Mouse (Mus musculus) embryonic facial prominence, embryonic 11.5 days (tissue): ENCODE results near the gene Chn1. TPM values are rescaled to one million over a fixed set of nuclear protein-coding genes. Genes with fewer than 3 reads are reported as not detected.

Source experiments
- ATAC-seq: fragments of 200-750 bp; cut with Nextera tagmentation; replicated peaks from 2 replicates; pipeline ENCODE4 v1.8.0; 2017; ENCODE audit warnings: low read depth; ENCODE audit not compliant: insufficient number of reproducible peaks, low FRiP score, low TSS enrichment
- DNase-seq: peaks from one replicate; pipeline ENCODE4 v3.0.0-alpha.2; 2015; ENCODE audit warnings: low spot score
- H3K27ac ChIP-seq: fragments of 300-500 bp; sonication (generic); replicated peaks from 2 replicates; pipeline ENCODE4 v1.5.1; 2014; ENCODE audit warnings: mild to moderate bottlenecking, low read depth, low read length, control low read depth
- H3K27me3 ChIP-seq: fragments of 300-500 bp; sonication (generic); 2 replicates; pipeline ENCODE4 v1.6.1; 2014; ENCODE audit warnings: mild to moderate bottlenecking, low read length, moderate library complexity, mixed read lengths; ENCODE audit not compliant: control insufficient read depth, insufficient read depth
- H3K36me3 ChIP-seq: fragments of 300-500 bp; sonication (generic); replicated peaks from 2 replicates; pipeline ENCODE4 v1.6.1; 2014; ENCODE audit warnings: low read depth, mild to moderate bottlenecking, low read length, moderate library complexity, mixed read lengths; ENCODE audit not compliant: control insufficient read depth, insufficient read depth
- H3K4me1 ChIP-seq: fragments of 300-500 bp; sonication (generic); 2 replicates; pipeline ENCODE4 v1.6.1; 2014; ENCODE audit warnings: low read length, mixed read lengths; ENCODE audit not compliant: control insufficient read depth, insufficient read depth
- H3K4me2 ChIP-seq: fragments of 300-500 bp; sonication (generic); 2 replicates; pipeline ENCODE4 v1.6.1; 2014; ENCODE audit warnings: low read depth, mild to moderate bottlenecking, control low read depth, low read length, moderate library complexity
- H3K4me3 ChIP-seq: fragments of 300-500 bp; sonication (generic); 2 replicates; pipeline ENCODE4 v1.5.1; 2014; ENCODE audit warnings: low read depth, low read length, control low read depth
- H3K9ac ChIP-seq: fragments of 300-500 bp; sonication (generic); replicated peaks from 2 replicates; pipeline ENCODE4 v1.6.1; 2014; ENCODE audit warnings: mild to moderate bottlenecking, control low read depth, low read length
- H3K9me3 ChIP-seq: fragments of 300-500 bp; sonication (generic); replicated peaks from 2 replicates; pipeline ENCODE4 v1.6.1; 2016; ENCODE audit warnings: mild to moderate bottlenecking, low read length, inconsistent platforms, mixed read lengths; ENCODE audit not compliant: control insufficient read depth
- WGBS: fragments of 180-500 bp; shearing (Covaris S2); extraction: QIAGEN DNeasy Blood & Tissue Kit; methylation state at CpG from one replicate; pipeline ENCODE4 v1.1.7; 2014; 5-methylcytosine and 5-hydroxymethylcytosine counted together
- polyA plus RNA-seq: library from polyadenylated mRNA; unstranded; fragments of >200 nt; fragmentation: Nextera tagmentation; extraction: Ambion mirVana; gene quantifications from 2 replicates; pipeline ENCODE4 v1.2.1, GENCODE M21; 2014

Gene Chn1
- polyA plus RNA-seq, 1 experiment from 2014 or later: 61.1 TPM

- Histone ChIP-seq H3K4me3 (no peak overlapping the region), H3K27ac (no peak overlapping the region), H3K4me1 (no peaks in the 10 kb centered on the region), H3K9me3 (no peaks in the 10 kb centered on the region), H3K4me2 (no peak overlapping the region), H3K36me3 (no peaks in the 10 kb centered on the region), H3K27me3 (no peaks in the 10 kb centered on the region), H3K9ac (no peak overlapping the region)
- WGBS: 71% methylated on average over 6 of the region's 6 CpGs
- DNase-seq (no peak), ATAC-seq (no peak)
Observed at GRCm38 (mm10) chr2:73788395-73788794, 13.2 kb upstream of the Chn1 start.

- DNase-seq (no peak), ATAC-seq (no peak)
- Histone ChIP-seq H3K4me1 (no peaks in the 10 kb centered on the region), H3K4me3 (no peak overlapping the region), H3K4me2 (no peak overlapping the region), H3K9ac (no peak overlapping the region), H3K27ac (no peak overlapping the region), H3K27me3 (no peaks in the 10 kb centered on the region), H3K36me3 (no peaks in the 10 kb centered on the region), H3K9me3 (no peaks in the 10 kb centered on the region)
- WGBS: 57% methylated on average over 9 of the region's 9 CpGs
Observed at GRCm38 (mm10) chr2:73782371-73782905, 7.3 kb upstream of the Chn1 start.

- no peak overlapping the region for H3K9ac ChIP-seq
- H3K27me3 ChIP-seq: no peaks in the 10 kb centered on the region
- no peaks in the 10 kb centered on the region for H3K36me3 ChIP-seq
- ATAC-seq: no peak
- H3K9me3 ChIP-seq: no peaks in the 10 kb centered on the region
- H3K4me2 ChIP-seq: no peak overlapping the region
- WGBS: 89% methylated on average over 14 of the region's 14 CpGs
- DNase-seq: no peak
- H3K27ac ChIP-seq: no peak overlapping the region
- H3K4me3 ChIP-seq: no peak overlapping the region
- H3K4me1 ChIP-seq: no peaks in the 10 kb centered on the region
Observed at GRCm38 (mm10) chr2:73780321-73781010, 5.3 kb upstream of the Chn1 start.

GRCm38 (mm10) chr2:73779796-73780195, 4.7 kb upstream of the Chn1 start:
- ATAC-seq (no peak), DNase-seq (no peak)
- H3K27ac ChIP-seq: no peak overlapping the region
- no peaks in the 10 kb centered on the region for H3K27me3 ChIP-seq
- H3K4me2 ChIP-seq: no peak overlapping the region
- H3K9me3 ChIP-seq: no peaks in the 10 kb centered on the region
- H3K36me3 ChIP-seq: no peaks in the 10 kb centered on the region
- 78% methylated on average over 7 of the region's 7 CpGs for WGBS
- no peak overlapping the region for H3K4me3 ChIP-seq
- no peaks in the 10 kb centered on the region for H3K4me1 ChIP-seq
- H3K9ac ChIP-seq: no peak overlapping the region

- no peak for DNase-seq
- Histone ChIP-seq H3K4me3 (no peak overlapping the region), H3K27me3 (no peaks in the 10 kb centered on the region), H3K4me2 (no peak overlapping the region), H3K27ac (no peak overlapping the region), H3K9ac (no peak overlapping the region), H3K4me1 (no peaks in the 10 kb centered on the region), H3K36me3 (no peaks in the 10 kb centered on the region), H3K9me3 (no peaks in the 10 kb centered on the region)
- no peak for ATAC-seq
- 79% methylated on average over 4 of the region's 4 CpGs for WGBS
Observed at GRCm38 (mm10) chr2:73779016-73779595, 4.0 kb upstream of the Chn1 start.

GRCm38 (mm10) chr2:73776936-73777335, 1.8 kb upstream of the Chn1 start:
- H3K27me3 ChIP-seq: no peaks in the 10 kb centered on the region
- H3K4me3 ChIP-seq: no peak overlapping the region
- no peak overlapping the region for H3K27ac ChIP-seq

GRCm38 (mm10) chr2:73775683-73776310, 651 bp upstream of the Chn1 start:
- no peak for DNase-seq
- WGBS: under 1% methylated on average over 22 of the region's 22 CpGs

More at GRCm38 (mm10) chr2:73776936-73777335, 1.8 kb upstream of the Chn1 start:
- no peak overlapping the region for H3K4me2 ChIP-seq
- no peaks in the 10 kb centered on the region for H3K36me3 ChIP-seq
- H3K9ac ChIP-seq: no peak overlapping the region
- ATAC-seq: no peak
- DNase-seq: peak; percentile 75
- WGBS: 10% methylated on average over 4 of the region's 4 CpGs
- H3K9me3 ChIP-seq: no peaks in the 10 kb centered on the region
- no peaks in the 10 kb centered on the region for H3K4me1 ChIP-seq

GRCm38 (mm10) chr2:73772945-73773344, 2.2 kb downstream of the Chn1 start:
- Histone ChIP-seq H3K9me3 (no peaks in the 10 kb centered on the region), H3K27me3 (no peaks in the 10 kb centered on the region), H3K9ac (no peak overlapping the region), H3K4me1 (no peaks in the 10 kb centered on the region), H3K36me3 (no peaks in the 10 kb centered on the region), H3K27ac (no peak overlapping the region), H3K4me3 (0 out of 2 replicates have a peak overlapping the region, but pooled peaks have one; percentile 5), H3K4me2 (0 out of 2 replicates have a peak overlapping the region, but pooled peaks have one; percentile 21)
- DNase-seq (no peak), ATAC-seq (no peak)
- WGBS: 19% methylated on average over 1 of the region's 1 CpGs

More at GRCm38 (mm10) chr2:73775683-73776310, 651 bp upstream of the Chn1 start:
- no peaks in the 10 kb centered on the region for H3K36me3 ChIP-seq
- no peak for ATAC-seq
- H3K4me2 ChIP-seq: peak overlapping the region; percentile 48
- no peak overlapping the region; the same call in 1 of the 2 replicates for H3K27ac ChIP-seq
- peak overlapping the region; percentile 88 for H3K4me3 ChIP-seq
- no peaks in the 10 kb centered on the region for H3K27me3 ChIP-seq
- H3K9ac ChIP-seq: peak overlapping the region; percentile 92
- no peaks in the 10 kb centered on the region for H3K4me1 ChIP-seq
- no peaks in the 10 kb centered on the region for H3K9me3 ChIP-seq
